Mouse (Mus musculus) MEL (cell line): ENCODE data around the gene Cmpk1. TPM values are rescaled to one million over a fixed set of nuclear protein-coding genes. Genes with fewer than 3 reads are reported as not detected.

Experiments
- DNase-seq: peaks from one replicate; pipeline ENCODE4 v3.0.0; 2011; ENCODE audit warnings: low read depth, low spot score
- H3K27ac ChIP-seq: 2 replicates; pipeline ENCODE4 v1.5.1; 2012; ENCODE audit warnings: low read depth, mild to moderate bottlenecking, control low read depth, low read length, moderate library complexity; ENCODE audit not compliant: control insufficient read depth
- H3K27me3 ChIP-seq, 2 experiments: fragments of 150-350 bp in 1 of 2; sonication (generic) in 1 of 2; 2 replicates each; pipeline ENCODE4 v1.6.1; 2012; ENCODE audit warnings: low read length in 2 of 2, mild to moderate bottlenecking in 2 of 2, improper control_type of control experiment in 1 of 2, moderate library complexity in 1 of 2; ENCODE audit not compliant: insufficient read depth in 2 of 2, control insufficient read depth in 1 of 2
- H3K36me3 ChIP-seq, 2 experiments: 2 replicates each; pipeline ENCODE4 v1.6.1; 2012 to 2014; ENCODE audit warnings: low read length in 2 of 2, improper control_type of control experiment in 1 of 2, inconsistent platforms in 1 of 2, mild to moderate bottlenecking in 1 of 2; ENCODE audit not compliant: insufficient read depth in 2 of 2, control insufficient read depth in 1 of 2
- H3K4me1 ChIP-seq, 2 experiments: fragments of 150-350 bp in 1 of 2; sonication (generic) in 1 of 2; 2 replicates each; pipeline ENCODE4 v1.6.1; 2012; ENCODE audit warnings: low read length in 2 of 2, improper control_type of control experiment in 1 of 2, mild to moderate bottlenecking in 1 of 2; ENCODE audit not compliant: insufficient read depth in 2 of 2, control insufficient read depth in 1 of 2
- H3K4me3 ChIP-seq, 2 experiments: fragments of 150-350 bp in 1 of 2; sonication (generic) in 1 of 2; 2 replicates each; pipeline ENCODE4 v1.5.1; 2012; ENCODE audit warnings: low read depth in 2 of 2, low read length in 2 of 2, mild to moderate bottlenecking in 2 of 2, moderate library complexity in 2 of 2, control low read depth in 1 of 2, improper control_type of control experiment in 1 of 2; ENCODE audit not compliant: control insufficient read depth in 1 of 2, insufficient read depth in 1 of 2
- H3K79me2 ChIP-seq: 2 replicates; pipeline ENCODE4 v1.6.1; 2012; ENCODE audit warnings: mild to moderate bottlenecking, low read length, moderate library complexity; ENCODE audit not compliant: control insufficient read depth, poor library complexity, insufficient read depth
- H3K9ac ChIP-seq: 2 replicates; pipeline ENCODE4 v1.6.1; 2012; ENCODE audit warnings: low read depth, mild to moderate bottlenecking, control low read depth, low read length, moderate library complexity; ENCODE audit not compliant: control insufficient read depth, poor library complexity, severe bottlenecking
- H3K9me3 ChIP-seq: fragments of 150-350 bp; sonication (generic); replicated peaks from 2 replicates; pipeline ENCODE4 v1.6.1; 2012; ENCODE audit warnings: mild to moderate bottlenecking, low read length, improper control_type of control experiment, moderate library complexity; ENCODE audit not compliant: insufficient read depth
- E2F4 ChIP-seq: IDR thresholded peaks from 2 replicates; pipeline ENCODE4 v1.6.1; 2011; ENCODE audit warnings: low read depth, low read length, improper control_type of control experiment, borderline replicate concordance
- ELF1 ChIP-seq: IDR thresholded peaks from 2 replicates; pipeline ENCODE4 v1.6.1; 2014; ENCODE audit warnings: low read depth, mild to moderate bottlenecking, inconsistent platforms, low read length, improper control_type of control experiment, moderate library complexity
- GATA1 ChIP-seq: IDR thresholded peaks from 2 replicates; pipeline ENCODE4 v1.6.1; 2011; ENCODE audit warnings: low read depth, low read length, improper control_type of control experiment
- JUND ChIP-seq: IDR thresholded peaks from 2 replicates; pipeline ENCODE4 v1.6.1; 2011; ENCODE audit warnings: low read depth, mild to moderate bottlenecking, improper control_type of control experiment, low read length
- KAT2A ChIP-seq: conservative IDR thresholded peaks from 2 replicates; pipeline ENCODE4 v1.6.1; 2012; ENCODE audit warnings: low read depth, low read length, improper control_type of control experiment, inconsistent platforms
- MYC ChIP-seq: IDR thresholded peaks from 2 replicates; pipeline ENCODE4 v1.6.1; 2011; ENCODE audit warnings: low read depth, mild to moderate bottlenecking, low read length, improper control_type of control experiment, moderate library complexity
- RCOR1 ChIP-seq: IDR thresholded peaks from 2 replicates; pipeline ENCODE4 v1.6.1; 2012; ENCODE audit warnings: low read depth, mild to moderate bottlenecking, inconsistent platforms, low read length, improper control_type of control experiment
- SIN3A ChIP-seq: IDR thresholded peaks from 2 replicates; pipeline ENCODE4 v1.6.1; 2012; ENCODE audit warnings: low read length, improper control_type of control experiment, inconsistent platforms
- TAL1 ChIP-seq: IDR thresholded peaks from 2 replicates; pipeline ENCODE4 v1.6.1; 2012; ENCODE audit warnings: mild to moderate bottlenecking, inconsistent platforms, low read length, moderate library complexity, mixed read lengths
- UBTF ChIP-seq: IDR thresholded peaks from 2 replicates; pipeline ENCODE4 v1.6.1; 2012; ENCODE audit warnings: low read depth, mild to moderate bottlenecking, inconsistent platforms, low read length, improper control_type of control experiment, moderate library complexity, borderline replicate concordance; ENCODE audit not compliant: insufficient read depth
- USF1 ChIP-seq: IDR thresholded peaks from 2 replicates; pipeline ENCODE4 v1.6.1; 2014; ENCODE audit warnings: low read depth, mild to moderate bottlenecking, inconsistent platforms, low read length, improper control_type of control experiment, moderate library complexity
- USF2 ChIP-seq, 2 experiments: IDR thresholded peaks; 2 replicates each; pipeline ENCODE4 v1.6.1; 2011 to 2012; ENCODE audit warnings: improper control_type of control experiment in 2 of 2, low read length in 2 of 2, borderline replicate concordance in 1 of 2, inconsistent platforms in 1 of 2, low read depth in 1 of 2, mild to moderate bottlenecking in 1 of 2; ENCODE audit not compliant: insufficient read depth in 1 of 2
- ZMIZ1 ChIP-seq: IDR thresholded peaks from 2 replicates; pipeline ENCODE4 v1.6.1; 2012; ENCODE audit warnings: low read depth, mild to moderate bottlenecking, inconsistent platforms, low read length, improper control_type of control experiment, moderate library complexity
- ZNF384 ChIP-seq: IDR thresholded peaks from 2 replicates; pipeline ENCODE4 v1.6.1; 2012; ENCODE audit warnings: low read depth, mild to moderate bottlenecking, inconsistent platforms, low read length, improper control_type of control experiment
- polyA plus RNA-seq, 2 experiments: library from polyadenylated mRNA; stranded (reverse) in 1 of 2; unstranded in 1 of 2; fragments of >175 nt in 1 of 2; fragments of >200 nt in 1 of 2; gene quantifications; 2 replicates each; pipeline versions ENCODE4 v1.2.1 to v1.2.4; 2012; ENCODE audit warnings: low replicate concordance in 2 of 2, low read depth in 1 of 2; ENCODE audit not compliant: insufficient read length in 2 of 2, insufficient read depth in 1 of 2, missing spikeins in 1 of 2
- total RNA-seq: library from RNA; depleted of rRNA; stranded (reverse); fragments of 300-350 nt; gene quantifications from 2 replicates; pipeline ENCODE4 v1.2.3, GENCODE M21; 2012

The Cmpk1 gene
- total and polyA plus RNA-seq, 3 experiments, result 33.4 to 33.7 TPM; not detected in 1

DNA sequence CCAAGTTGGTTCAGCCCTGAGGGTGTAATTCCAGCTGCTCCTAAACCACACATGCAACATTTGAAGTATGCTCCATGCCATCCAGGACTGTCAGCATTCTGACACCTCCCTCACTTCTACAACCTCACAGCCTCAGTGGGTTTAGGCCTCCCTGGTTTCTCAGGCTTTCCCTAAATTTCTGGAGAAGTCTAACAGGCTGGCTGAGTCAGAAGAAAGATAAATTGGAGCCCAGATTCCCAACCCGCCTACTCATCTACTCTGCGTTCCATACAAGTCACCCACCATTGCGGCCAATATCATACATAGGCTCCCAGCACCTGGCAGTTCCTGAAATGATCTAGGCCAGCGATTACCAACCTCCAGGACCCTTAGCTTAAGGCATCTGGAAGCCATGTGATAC lies 54.3 kb downstream of the Cmpk1 start:
- peaks cover 0 to 3% of the 10 kb centered on the region in 2 experiments; a peak in 2 of 4 replicates for H3K27me3 ChIP-seq
- no peaks in the 10 kb centered on the region for H3K36me3 ChIP-seq
- H3K4me3 ChIP-seq, result no peak overlapping the region
- TF ChIP-seq GATA1, result no peak
- no peak for TF ChIP-seq SIN3A
- no peak for TF ChIP-seq TAL1
- TF ChIP-seq ZNF384, result no peak
- H3K27ac ChIP-seq, result no peak overlapping the region
- no peaks in the 10 kb centered on the region for H3K79me2 ChIP-seq
- no peak for DNase-seq
- H3K9me3 ChIP-seq, result no peaks in the 10 kb centered on the region
- no peak overlapping the region for H3K9ac ChIP-seq
- H3K4me1 ChIP-seq, result no peaks in the 10 kb centered on the region

DNA sequence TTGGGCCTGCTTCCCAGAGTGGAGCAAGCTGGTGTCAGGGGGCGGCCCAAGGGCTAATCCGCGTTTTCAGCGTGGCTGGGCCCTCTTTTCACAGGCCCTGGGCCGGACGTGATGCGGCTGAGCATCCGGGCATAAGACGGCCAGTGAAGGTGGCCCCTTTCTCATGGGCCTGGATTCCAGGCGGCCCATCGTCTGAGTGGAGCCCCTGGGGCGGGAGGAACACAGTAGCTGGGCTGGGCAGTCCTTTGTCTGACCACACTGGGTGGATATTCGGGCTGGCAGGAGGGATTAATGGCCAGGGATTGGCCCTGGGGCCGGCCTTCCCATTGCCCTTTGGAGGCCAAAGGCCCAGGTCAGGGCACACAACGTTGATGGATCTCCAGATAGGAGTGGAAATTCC lies 57.9 kb downstream of the Cmpk1 start:
- no peaks in the 10 kb centered on the region for H3K4me1 ChIP-seq
- DNase-seq, result no peak
- no peak overlapping the region for H3K9ac ChIP-seq
- no peaks in the 10 kb centered on the region for H3K36me3 ChIP-seq
- no peak overlapping the region for H3K4me3 ChIP-seq
- no peak overlapping the region for H3K27ac ChIP-seq
- H3K27me3 ChIP-seq, result no peaks in the 10 kb centered on the region; a peak in 1 of 4 replicates
- H3K9me3 ChIP-seq, result no peaks in the 10 kb centered on the region
- no peaks in the 10 kb centered on the region for H3K79me2 ChIP-seq
- no peak for TF ChIP-seq ZMIZ1
- TF ChIP-seq GATA1, result no peak
- no peak for TF ChIP-seq USF2 (IDR thresholded peaks at IDR 0.05; ENCODE audit: borderline replicate concordance in 1 of 2, insufficient read depth in 1 of 2, low read depth in 1 of 2, low read length in 2 of 2)
- no peak for TF ChIP-seq JUND
- no peak for TF ChIP-seq E2F4
- TF ChIP-seq KAT2A, result no peak
- no peak for TF ChIP-seq UBTF
- TF ChIP-seq MYC, result no peak

DNA sequence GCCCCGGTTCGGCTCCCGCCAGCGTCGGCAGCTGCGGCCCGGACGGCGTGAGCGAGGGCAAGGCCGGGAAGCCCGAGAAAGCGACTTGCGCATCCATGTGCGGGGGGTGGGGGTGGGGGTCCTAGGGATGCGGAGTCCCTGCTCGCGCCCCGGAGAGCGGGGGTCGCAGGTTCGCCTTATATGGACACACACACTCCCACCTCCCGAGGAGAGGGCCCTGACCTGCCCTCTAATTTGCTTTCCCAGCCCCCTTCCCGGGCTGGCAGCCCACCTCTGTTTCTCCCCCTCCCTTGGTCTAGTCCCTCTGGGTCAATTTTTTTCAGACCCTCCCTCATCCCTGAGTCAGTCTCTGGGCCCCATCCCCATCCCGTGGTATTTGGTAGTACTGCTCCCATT lies 61.1 kb downstream of the Cmpk1 start, which contains the start of gene Foxe3:
Gene Foxe3 (minus strand): TSS at position 97 of the 396 bp plus-strand sequence.
- no peak for DNase-seq
- Histone ChIP-seq H3K4me3 (no peak within 1 kb of the TSS), H3K27ac (no peak within 1 kb of the TSS), H3K4me1 (no peaks in the 10 kb centered on the region), H3K27me3 (no peaks in the 10 kb centered on the region; a peak in 1 of 4 replicates), H3K9me3 (no peaks in the 10 kb centered on the region), H3K79me2 (no peaks in the 10 kb centered on the region), H3K9ac (no peak within 1 kb of the TSS), H3K36me3 (no peaks in the 10 kb centered on the region)
- TF ChIP-seq USF1, result no peak
- TF ChIP-seq ELF1, result no peak
- TF ChIP-seq RCOR1, result no peak
- no peak for TF ChIP-seq GATA1
- no peak for TF ChIP-seq SIN3A
